Mouse (Mus musculus) liver, postnatal 0 days (tissue): Measurements from ENCODE around the gene Adprhl2.

Source experiments
- CTCF ChIP-seq: sonication (generic); IDR thresholded peaks from 2 replicates; pipeline ENCODE4 v1.5.1; 2016; ENCODE audit warnings: antibody characterized with exemption, low read depth
- EP300 ChIP-seq: IDR thresholded peaks from 2 replicates; pipeline ENCODE4 v1.6.1; 2016; ENCODE audit warnings: antibody characterized with exemption, low read depth, mild to moderate bottlenecking

GRCm38 (mm10) chr4:126326036-126326435, 4.5 kb upstream of the Adprhl2 start:
- no peak for TF ChIP-seq EP300
- TF ChIP-seq CTCF: 0 out of 2 replicates have a peak, but pooled peaks have one; percentile 5
